Mouse (Mus musculus) kidney, embryonic 15.5 days (tissue): ENCODE measurements around the gene Gpr162. TPM values are rescaled to one million over a fixed set of nuclear protein-coding genes. Genes with fewer than 3 reads are reported as not detected.

Experiments
- ATAC-seq: fragments of 200-750 bp; cut with Nextera tagmentation; replicated peaks from 2 replicates; pipeline ENCODE4 v1.8.0; 2017; ENCODE audit warnings: moderate TSS enrichment; ENCODE audit not compliant: low FRiP score
- H3K27ac ChIP-seq: fragments of 300-500 bp; sonication (generic); 2 replicates; pipeline ENCODE4 v1.5.1; 2015; ENCODE audit warnings: mild to moderate bottlenecking, inconsistent platforms
- H3K27me3 ChIP-seq: fragments of 300-500 bp; sonication (generic); 2 replicates; pipeline ENCODE4 v1.6.1; 2015; ENCODE audit warnings: inconsistent platforms
- H3K36me3 ChIP-seq: fragments of 300-500 bp; sonication (generic); 2 replicates; pipeline ENCODE4 v1.6.1; 2015; ENCODE audit warnings: inconsistent platforms
- H3K4me1 ChIP-seq: fragments of 300-500 bp; sonication (generic); 2 replicates; pipeline ENCODE4 v1.6.1; 2015; ENCODE audit warnings: inconsistent platforms
- H3K4me2 ChIP-seq: fragments of 300-500 bp; sonication (generic); 2 replicates; pipeline ENCODE4 v1.6.1; 2015; ENCODE audit warnings: moderate library complexity, mild to moderate bottlenecking, inconsistent platforms
- H3K4me3 ChIP-seq: fragments of 300-500 bp; sonication (generic); replicated peaks from 2 replicates; pipeline ENCODE4 v1.5.1; 2015; ENCODE audit warnings: mild to moderate bottlenecking, inconsistent platforms
- H3K9ac ChIP-seq: fragments of 300-500 bp; sonication (generic); 2 replicates; pipeline ENCODE4 v1.6.1; 2015; ENCODE audit warnings: mild to moderate bottlenecking, inconsistent platforms
- H3K9me3 ChIP-seq: fragments of 300-500 bp; sonication (generic); replicated peaks from 2 replicates; pipeline ENCODE4 v1.6.1; 2016; ENCODE audit warnings: inconsistent platforms
- WGBS: fragments of 180-500 bp; shearing (Covaris S2); methylation state at CpG from one replicate; pipeline ENCODE4 v1.1.7; 2015; ENCODE audit warnings: mixed read lengths; 5-methylcytosine and 5-hydroxymethylcytosine counted together
- polyA plus RNA-seq: library from polyadenylated mRNA; unstranded; fragments of >200 nt; fragmentation: Nextera tagmentation; extraction: Ambion mirVana; gene quantifications from 2 replicates; pipeline ENCODE4 v1.2.1, GENCODE M21; 2015

Gene Gpr162
- polyA plus RNA-seq, 1 experiment from 2014 or later = 1.6 TPM

DNA sequence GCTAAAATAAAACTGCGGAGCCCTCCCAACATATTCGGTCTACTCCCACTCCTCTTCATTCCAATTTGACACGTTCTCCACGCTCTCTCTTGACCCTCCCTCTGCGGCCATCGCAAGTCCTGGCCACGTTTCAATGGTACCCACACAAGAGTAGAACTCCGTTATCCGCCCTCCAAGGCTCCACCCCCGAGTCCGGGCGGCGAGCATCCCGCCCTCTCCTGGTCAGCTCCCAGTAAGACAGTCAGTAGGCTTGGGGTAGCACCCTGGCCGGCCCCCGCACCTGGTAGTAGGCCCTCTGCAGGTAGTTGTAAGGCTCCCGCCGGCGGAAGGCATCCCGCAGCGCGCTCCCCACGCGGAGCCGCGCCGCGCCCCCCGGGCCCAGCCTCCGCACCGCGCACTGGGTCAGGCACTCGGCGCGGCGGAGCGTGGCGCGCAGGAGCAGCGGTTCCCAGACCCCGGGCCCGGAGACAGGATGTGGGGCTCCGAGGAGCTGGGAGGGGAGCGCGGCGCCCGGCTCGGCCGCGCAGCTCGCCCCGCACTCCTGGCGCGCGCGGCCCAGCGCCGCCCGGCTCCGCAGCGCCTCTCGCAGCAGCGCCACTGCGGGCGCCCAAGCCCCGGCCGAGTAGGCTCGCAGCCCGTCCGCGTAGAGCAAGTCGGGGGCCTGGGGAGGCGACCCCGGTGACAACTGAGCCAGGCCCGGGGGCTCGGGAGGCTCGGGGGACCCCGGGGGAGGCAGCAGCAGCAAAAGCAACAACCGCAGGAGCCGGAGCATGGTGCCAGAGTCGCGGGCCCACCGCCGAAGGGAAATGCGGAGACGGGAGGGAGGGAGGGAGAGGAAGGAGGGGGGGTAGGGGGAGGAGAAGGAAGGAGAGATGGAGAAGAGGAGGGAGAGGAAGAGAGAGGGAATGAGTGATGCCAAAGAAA, 6.6 kb downstream of the Gpr162 start, which contains the start of gene P3h3:
Gene P3h3 (minus strand): TSS at position 837 of the 924 bp plus-strand sequence.
- Histone ChIP-seq H3K27me3 (peaks cover 12% of the 10 kb centered on the region), H3K4me2 (peak within 1 kb of the TSS; percentile 84), H3K9ac (peak within 1 kb of the TSS; percentile 90), H3K4me1 (peaks cover 57% of the 10 kb centered on the region), H3K36me3 (peaks cover 19% of the 10 kb centered on the region), H3K9me3 (no peaks in the 10 kb centered on the region), H3K27ac (peak within 1 kb of the TSS; percentile 96), H3K4me3 (peak within 1 kb of the TSS; percentile 73)
- under 1% methylated on average over 84 of the region's 86 CpGs for WGBS
- ATAC-seq = peak; percentile 82

DNA sequence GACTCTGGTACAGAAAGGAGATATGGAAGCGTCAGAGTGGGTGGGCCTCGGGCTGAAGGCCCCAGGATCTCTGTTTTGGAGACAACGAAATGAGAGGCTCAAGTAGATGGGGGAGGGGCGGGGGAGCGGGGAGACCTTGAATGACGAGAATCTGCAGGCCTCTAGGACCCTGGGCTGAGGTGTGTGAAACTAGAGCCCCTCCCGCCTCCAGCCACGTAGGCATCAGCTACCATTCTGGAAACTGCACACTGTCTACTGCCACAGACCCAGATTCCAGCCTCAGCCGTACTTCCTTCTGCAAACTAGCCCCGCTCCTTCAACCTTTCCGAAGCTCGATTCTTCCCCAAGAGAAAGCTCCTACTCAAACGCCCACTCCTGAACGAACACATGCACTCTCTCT, 7.5 kb downstream of the Gpr162 start:
- peak overlapping the region; percentile 96 for H3K27ac ChIP-seq
- peaks cover 12% of the 10 kb centered on the region for H3K27me3 ChIP-seq
- ATAC-seq = peak; percentile 50; the same call in 1 of the 2 replicates
- peak overlapping the region; percentile 90; the same call in 1 of the 2 replicates for H3K9ac ChIP-seq
- H3K36me3 ChIP-seq = peaks cover 20% of the 10 kb centered on the region
- 6% methylated on average over 14 of the region's 14 CpGs for WGBS
- H3K4me1 ChIP-seq = peaks cover 48% of the 10 kb centered on the region
- H3K9me3 ChIP-seq = no peaks in the 10 kb centered on the region
- peak overlapping the region; percentile 73 for H3K4me3 ChIP-seq
- H3K4me2 ChIP-seq = peak overlapping the region; percentile 84

DNA sequence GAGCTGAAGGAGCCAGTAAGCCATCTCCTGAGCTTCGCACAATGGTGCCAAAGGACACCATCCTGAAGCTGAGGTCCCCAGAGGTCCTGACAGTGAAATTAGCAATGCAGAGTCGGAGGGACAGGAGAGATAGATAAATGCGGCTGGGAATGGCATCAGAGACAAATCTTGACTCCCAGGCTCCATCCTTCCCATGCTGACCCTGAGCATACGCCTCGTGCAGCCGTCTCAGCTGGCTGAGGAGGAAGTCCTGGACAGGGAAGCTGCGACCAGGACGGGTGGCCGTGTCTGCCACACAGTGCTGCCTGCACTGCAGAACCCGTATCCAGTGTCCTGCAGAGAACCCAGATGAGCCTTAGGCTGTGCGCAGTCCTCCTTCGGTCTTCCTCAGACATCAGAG, 9.1 kb downstream of the Gpr162 start:
- peaks cover 36% of the 10 kb centered on the region for H3K4me1 ChIP-seq
- no peak overlapping the region for H3K4me3 ChIP-seq
- H3K9me3 ChIP-seq = no peaks in the 10 kb centered on the region
- no peak overlapping the region for H3K27ac ChIP-seq
- H3K36me3 ChIP-seq = peaks cover 20% of the 10 kb centered on the region
- H3K27me3 ChIP-seq = peaks cover 12% of the 10 kb centered on the region
- no peak overlapping the region for H3K4me2 ChIP-seq
- no peak overlapping the region for H3K9ac ChIP-seq
- WGBS = 70% methylated on average over 12 of the region's 12 CpGs
- ATAC-seq = no peak

DNA sequence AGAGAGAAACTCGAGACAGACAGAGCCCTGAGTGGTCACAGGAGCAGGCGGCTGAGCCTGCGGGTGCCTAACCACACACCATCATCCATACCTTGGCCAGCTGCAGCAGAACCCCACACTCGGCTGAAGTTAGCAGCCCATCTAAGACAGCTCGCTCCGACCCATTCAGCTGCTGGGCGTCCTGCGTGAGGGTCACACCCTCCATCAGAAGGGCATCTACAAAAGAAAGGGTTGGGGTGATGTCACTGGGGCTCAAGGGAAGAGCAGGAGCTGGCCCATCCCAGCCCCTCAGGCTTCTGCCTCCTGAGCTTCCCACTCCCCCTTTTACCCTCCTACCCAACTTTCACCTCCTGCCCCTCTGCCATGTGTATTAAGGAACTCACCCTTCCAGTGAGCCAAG, 13.2 kb downstream of the Gpr162 start:
- 56% methylated on average over 8 of the region's 8 CpGs for WGBS
- H3K9ac ChIP-seq = no peak overlapping the region
- peaks cover 37% of the 10 kb centered on the region for H3K36me3 ChIP-seq
- no peak overlapping the region for H3K27ac ChIP-seq
- ATAC-seq = no peak
- peaks cover 8% of the 10 kb centered on the region for H3K4me1 ChIP-seq
- H3K4me3 ChIP-seq = no peak overlapping the region
- no peaks in the 10 kb centered on the region for H3K27me3 ChIP-seq
- no peaks in the 10 kb centered on the region for H3K9me3 ChIP-seq
- no peak overlapping the region for H3K4me2 ChIP-seq

DNA sequence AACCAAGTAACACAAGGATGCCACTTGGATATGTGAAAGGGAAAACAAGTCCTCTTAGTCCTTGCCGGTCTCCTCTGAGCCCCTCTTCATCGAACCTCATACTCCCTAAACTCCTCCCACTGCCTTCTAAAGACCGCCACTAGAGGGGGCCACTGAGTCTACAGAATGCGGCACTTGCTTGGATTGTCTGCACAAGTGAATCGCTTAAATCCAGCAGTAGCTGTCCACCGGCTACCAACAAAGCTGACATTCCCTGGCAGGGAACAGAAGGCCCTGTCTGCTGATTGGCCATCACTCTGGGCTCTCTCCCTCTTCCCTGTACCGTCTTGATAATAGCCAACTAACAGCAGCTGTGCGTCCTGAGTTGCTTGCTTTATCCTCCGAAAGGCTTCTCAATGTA, 16.5 kb downstream of the Gpr162 start:
- Histone ChIP-seq H3K9ac (no peak overlapping the region), H3K27me3 (no peaks in the 10 kb centered on the region), H3K4me3 (no peak overlapping the region), H3K4me1 (peaks cover 3% of the 10 kb centered on the region), H3K4me2 (no peak overlapping the region), H3K9me3 (no peaks in the 10 kb centered on the region), H3K36me3 (peaks cover 31% of the 10 kb centered on the region), H3K27ac (no peak overlapping the region)
- 11% methylated on average over 9 of the region's 9 CpGs for WGBS
- ATAC-seq = peak; percentile 75

DNA sequence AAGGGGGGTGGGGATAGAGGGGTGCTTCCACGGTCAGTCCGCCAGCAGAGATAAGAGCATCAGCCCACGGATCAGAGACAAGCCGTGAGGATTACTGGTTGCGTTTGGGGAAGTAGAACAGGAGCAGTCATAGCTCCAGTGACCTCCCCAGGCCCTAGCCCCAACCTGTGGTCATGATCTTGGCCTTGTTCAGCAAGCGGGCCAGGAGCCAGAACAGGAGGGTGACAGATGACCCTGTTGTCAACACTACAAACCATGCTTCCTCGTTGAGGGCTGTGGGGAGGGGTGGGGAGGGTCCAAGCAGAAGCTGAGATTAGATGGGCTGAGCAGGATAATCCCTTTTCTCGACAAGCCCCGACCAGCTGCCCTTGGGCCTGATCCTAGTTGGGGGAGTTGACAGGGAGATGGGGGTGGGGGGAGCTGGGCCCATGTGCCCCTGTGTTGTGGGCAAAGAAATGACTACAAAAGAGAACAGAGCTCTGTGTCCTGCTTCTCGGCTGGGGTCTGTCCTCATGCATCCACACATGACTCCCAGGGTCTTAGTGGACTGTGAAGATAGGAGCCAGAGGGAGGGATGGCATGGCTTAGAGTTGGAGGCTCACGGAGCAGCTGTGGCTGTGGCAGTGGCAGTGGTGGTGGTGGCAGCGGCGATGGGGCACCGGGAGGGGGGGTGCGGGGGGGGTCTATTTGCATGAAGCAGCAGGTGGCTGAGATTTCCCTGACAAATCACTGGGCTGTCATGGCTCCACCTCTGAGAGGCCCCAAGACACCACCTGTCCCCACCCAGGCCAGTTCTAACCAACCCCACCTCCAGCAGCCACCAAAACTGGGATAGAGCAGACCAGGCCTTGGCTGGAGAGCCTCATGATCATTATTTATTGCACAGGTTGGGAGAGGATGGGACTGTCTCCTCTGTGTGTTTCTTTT, 23.3 kb downstream of the Gpr162 start, which contains the start of gene Gnb3:
Gene Gnb3 (minus strand): TSS at position 35 of the 927 bp plus-strand sequence.
- peaks cover 36% of the 10 kb centered on the region for H3K4me1 ChIP-seq
- peaks cover 18% of the 10 kb centered on the region for H3K36me3 ChIP-seq
- peak within 1 kb of the TSS; percentile 40 for H3K4me2 ChIP-seq
- WGBS = 25% methylated on average over 15 of the region's 15 CpGs
- no peak within 1 kb of the TSS for H3K4me3 ChIP-seq
- H3K9me3 ChIP-seq = no peaks in the 10 kb centered on the region
- H3K9ac ChIP-seq = 0 out of 2 replicates have a peak within 1 kb of the TSS, but pooled peaks have one; percentile 25
- peak within 1 kb of the TSS; percentile 62 for H3K27ac ChIP-seq
- ATAC-seq = 0 out of 2 replicates have a peak, but pooled peaks have one; percentile 1
- H3K27me3 ChIP-seq = no peaks in the 10 kb centered on the region

DNA sequence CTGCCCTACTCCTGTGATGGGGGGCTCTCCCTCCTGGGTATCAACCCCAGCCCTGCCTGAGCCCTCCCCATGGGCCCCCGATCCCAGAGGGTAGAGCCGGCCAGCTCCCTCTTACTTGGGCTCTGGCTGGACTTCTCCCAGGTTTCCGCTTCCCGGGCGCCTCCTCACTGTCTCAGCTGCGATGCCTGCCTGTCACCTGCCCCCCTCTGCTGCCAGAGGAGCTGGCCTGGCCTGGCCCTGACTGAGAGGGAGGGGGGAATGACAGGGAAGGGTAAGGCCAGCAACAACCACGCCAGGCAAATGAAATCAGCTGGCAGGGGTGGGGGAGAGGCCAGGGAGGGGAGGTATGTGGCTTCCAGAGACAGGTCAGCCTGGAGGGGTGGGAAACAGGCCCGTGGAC, 24.0 kb downstream of the Gpr162 start:
- H3K9ac ChIP-seq = 0 out of 2 replicates have a peak overlapping the region, but pooled peaks have one; percentile 25
- peak; percentile 31 for ATAC-seq
- peak overlapping the region; percentile 40 for H3K4me2 ChIP-seq
- WGBS = 6% methylated on average over 8 of the region's 8 CpGs
- H3K27me3 ChIP-seq = no peaks in the 10 kb centered on the region
- H3K36me3 ChIP-seq = peaks cover 14% of the 10 kb centered on the region
- H3K4me3 ChIP-seq = no peak overlapping the region
- no peaks in the 10 kb centered on the region for H3K9me3 ChIP-seq
- peak overlapping the region; percentile 62 for H3K27ac ChIP-seq
- H3K4me1 ChIP-seq = peaks cover 42% of the 10 kb centered on the region

DNA sequence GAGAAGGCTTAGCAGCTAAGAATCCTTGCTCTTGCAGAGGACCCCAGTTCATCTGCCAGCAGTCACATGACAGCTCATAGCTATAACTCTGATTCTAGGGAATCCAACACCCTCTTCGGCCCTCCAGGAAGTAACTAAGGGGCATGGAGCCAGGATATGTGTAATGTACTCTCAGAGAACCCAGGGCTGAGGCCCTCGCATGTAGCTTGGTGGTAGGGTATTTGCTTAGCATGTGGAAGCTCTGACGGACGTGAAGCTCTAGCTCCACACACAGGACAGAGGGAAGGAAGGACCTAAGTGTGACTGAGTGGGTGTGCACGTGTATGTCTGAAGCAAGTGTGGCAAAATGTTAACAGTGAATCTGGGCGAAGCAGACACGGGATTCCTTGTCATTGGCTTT, 27.4 kb downstream of the Gpr162 start:
- no peak overlapping the region for H3K4me2 ChIP-seq
- WGBS = 62% methylated on average over 7 of the region's 7 CpGs
- ATAC-seq = no peak
- H3K9ac ChIP-seq = no peak overlapping the region
- peaks cover 50% of the 10 kb centered on the region for H3K4me1 ChIP-seq
- H3K4me3 ChIP-seq = no peak overlapping the region
- H3K9me3 ChIP-seq = no peaks in the 10 kb centered on the region
- no peak overlapping the region for H3K27ac ChIP-seq
- H3K36me3 ChIP-seq = peaks cover 35% of the 10 kb centered on the region
- H3K27me3 ChIP-seq = no peaks in the 10 kb centered on the region

DNA sequence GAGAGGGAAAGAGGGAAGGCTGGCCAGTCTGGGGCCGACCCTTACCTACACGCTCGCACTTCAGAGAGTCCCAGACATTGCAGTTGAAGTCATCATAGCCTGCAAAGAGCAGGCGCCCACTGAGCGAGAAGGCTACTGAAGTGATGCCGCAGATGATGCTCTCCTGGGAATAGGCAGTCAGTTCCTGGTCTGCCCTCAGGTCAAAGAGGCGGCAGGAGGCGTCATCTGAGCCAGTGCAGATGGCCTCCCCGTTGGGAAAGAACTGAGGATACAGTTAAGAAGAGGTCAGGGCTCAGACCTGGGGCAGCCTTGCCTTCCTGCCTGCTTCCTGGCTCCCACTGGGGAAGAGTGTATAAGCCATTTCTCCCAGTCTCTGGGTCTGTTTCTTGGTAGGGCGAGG, 28.3 kb downstream of the Gpr162 start:
- ATAC-seq = no peak
- H3K27me3 ChIP-seq = no peaks in the 10 kb centered on the region
- no peak overlapping the region for H3K4me3 ChIP-seq
- no peak overlapping the region for H3K9ac ChIP-seq
- no peak overlapping the region for H3K4me2 ChIP-seq
- peaks cover 55% of the 10 kb centered on the region for H3K4me1 ChIP-seq
- 29% methylated on average over 10 of the region's 10 CpGs for WGBS
- H3K36me3 ChIP-seq = peaks cover 34% of the 10 kb centered on the region
- H3K27ac ChIP-seq = peak overlapping the region; percentile 38; the same call in 1 of the 2 replicates
- H3K9me3 ChIP-seq = no peaks in the 10 kb centered on the region

DNA sequence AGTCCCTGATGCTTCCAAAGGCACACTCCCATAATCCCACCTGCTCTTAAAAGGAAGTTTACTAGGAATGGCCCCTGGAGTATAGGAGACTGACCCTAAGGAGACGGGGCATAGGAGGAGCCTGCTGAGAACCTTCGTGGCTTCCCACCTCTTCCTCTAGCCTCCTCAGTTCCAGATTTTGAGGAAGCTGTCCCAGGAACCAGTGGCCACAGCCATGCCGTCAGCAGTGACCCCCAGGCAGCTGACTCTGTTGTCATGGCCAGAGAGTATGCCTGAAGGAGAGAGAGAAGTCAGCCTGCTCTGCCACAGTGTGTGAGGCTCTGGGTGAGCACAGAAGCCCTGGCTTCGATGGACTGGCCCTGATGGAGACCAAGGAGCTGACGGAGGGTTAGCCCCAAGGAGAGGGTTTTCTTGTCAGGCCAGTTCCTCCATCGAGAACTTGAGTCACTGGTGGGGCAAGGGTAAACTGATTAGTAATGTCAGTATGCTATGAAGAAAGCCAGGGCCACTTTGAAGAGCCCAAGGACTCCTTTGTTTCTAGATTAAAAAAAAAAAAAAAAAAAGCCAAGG, 29.2 kb downstream of the Gpr162 start:
- peaks cover 49% of the 10 kb centered on the region for H3K4me1 ChIP-seq
- no peak overlapping the region for H3K4me3 ChIP-seq
- ATAC-seq = no peak
- 87% methylated on average over 6 of the region's 6 CpGs for WGBS
- no peak overlapping the region for H3K4me2 ChIP-seq
- H3K27ac ChIP-seq = no peak overlapping the region
- H3K9ac ChIP-seq = no peak overlapping the region
- no peaks in the 10 kb centered on the region for H3K9me3 ChIP-seq
- peaks cover 34% of the 10 kb centered on the region for H3K36me3 ChIP-seq
- H3K27me3 ChIP-seq = no peaks in the 10 kb centered on the region

DNA sequence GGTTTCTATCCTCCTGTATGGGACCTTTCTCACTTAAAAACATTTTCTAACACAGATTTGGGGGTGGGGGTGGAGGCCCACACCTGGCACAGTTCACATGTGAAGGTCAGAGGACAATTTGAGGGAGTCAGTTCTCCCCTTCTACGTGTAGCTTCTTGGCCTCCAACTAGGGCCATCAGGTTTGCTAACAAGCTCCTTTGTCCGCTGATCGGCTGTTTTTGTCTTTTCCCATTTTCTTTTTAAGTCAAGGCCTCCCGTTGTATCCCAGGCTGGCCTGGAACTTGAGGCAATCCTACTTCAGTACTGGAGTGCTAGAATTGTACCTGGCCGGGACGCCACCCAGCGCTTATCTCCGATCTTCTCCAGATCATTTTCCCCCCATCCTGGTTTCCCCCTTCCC, 32.1 kb downstream of the Gpr162 start:
- H3K9me3 ChIP-seq = no peaks in the 10 kb centered on the region
- H3K27me3 ChIP-seq = no peaks in the 10 kb centered on the region
- H3K27ac ChIP-seq = no peak overlapping the region
- 90% methylated on average over 8 of the region's 8 CpGs for WGBS
- H3K9ac ChIP-seq = no peak overlapping the region
- peak overlapping the region; percentile 90 for H3K4me2 ChIP-seq
- ATAC-seq = no peak
- peaks cover 44% of the 10 kb centered on the region for H3K4me1 ChIP-seq
- peaks cover 44% of the 10 kb centered on the region for H3K36me3 ChIP-seq
- H3K4me3 ChIP-seq = no peak overlapping the region
